7 mouse cellular contexts compared by ENCODE assay signal in genomic region chr5:142960775-142961271, GRCm38 (mm10). TPM values are rescaled to one million over a fixed set of nuclear protein-coding genes. Genes with fewer than 3 reads are reported as not detected.
DNase-seq lines count a peak whose midpoint lies in the region; ATAC-seq and TF ChIP-seq lines count a peak whose summit lies in the region.

No protein-coding gene starts in this region.

- no peaks in the 10 kb centered on the region for H3K27me3 ChIP-seq in heart, embryonic 11.5 days (ENCODE audit: control insufficient read depth, insufficient read depth, low read length)
- no peaks in the 10 kb centered on the region for H3K27me3 ChIP-seq in midbrain, embryonic 15.5 days (replicated peaks)

- H3K27ac ChIP-seq in cortical plate, adult 2 months (ENCODE audit: insufficient read depth, low read length) = peak overlapping the region; percentile 81
- H3K27ac ChIP-seq in heart, embryonic 11.5 days (ENCODE audit: low read depth, low read length) = peak overlapping the region; percentile 95
- peak overlapping the region; percentile 96 for H3K27ac ChIP-seq in midbrain, embryonic 15.5 days

- DNase-seq in right cerebral cortex, postnatal 14 days = peak; percentile 54
- no peak for DNase-seq in right cerebral cortex, adult 18-20 months
- DNase-seq in kidney, postnatal 25 days = peak; percentile 8 to 44
- no peak for DNase-seq in spleen, adult 12 weeks (ENCODE audit: low spot score)

- TF ChIP-seq CTCF in cortical plate, adult 2 months (IDR thresholded peaks at IDR 0.05; ENCODE audit: extremely low read depth, insufficient read depth, low read length) = no peak

- H3K4me2 ChIP-seq in heart, embryonic 11.5 days = peak overlapping the region; percentile 87
- peak overlapping the region; percentile 92 for H3K4me2 ChIP-seq in midbrain, embryonic 15.5 days

- no peak for TF ChIP-seq POLR2A in cortical plate, adult 2 months (IDR thresholded peaks at IDR 0.05; ENCODE audit: extremely low read depth, insufficient read depth, low read length)

- under 1% methylated on average over 59 of the region's 59 CpGs for WGBS in heart, embryonic 11.5 days (ENCODE audit: insufficient replicate concordance)
- WGBS in midbrain, embryonic 15.5 days = under 1% methylated on average over 59 of the region's 59 CpGs

- H3K4me1 ChIP-seq in cortical plate, adult 2 months (ENCODE audit: control insufficient read depth, insufficient read depth, low read length) = peaks cover 3% of the 10 kb centered on the region
- peaks cover 28% of the 10 kb centered on the region for H3K4me1 ChIP-seq in heart, embryonic 11.5 days (ENCODE audit: control insufficient read depth, insufficient read depth, low read length)
- H3K4me1 ChIP-seq in midbrain, embryonic 15.5 days = peaks cover 34% of the 10 kb centered on the region

- H3K9me3 ChIP-seq in heart, embryonic 11.5 days (replicated peaks; ENCODE audit: control insufficient read depth, low read length) = no peaks in the 10 kb centered on the region
- no peaks in the 10 kb centered on the region for H3K9me3 ChIP-seq in midbrain, embryonic 15.5 days

- no peak for ATAC-seq in heart, embryonic 11.5 days (replicated peaks; ENCODE audit: insufficient number of reproducible peaks, low FRiP score, low TSS enrichment)
- peak; percentile 20 for ATAC-seq in midbrain, embryonic 15.5 days (replicated peaks)

- peak overlapping the region; percentile 96 for H3K9ac ChIP-seq in heart, embryonic 11.5 days (ENCODE audit: low read depth, low read length)
- H3K9ac ChIP-seq in midbrain, embryonic 15.5 days = peak overlapping the region; percentile 99

- H3K4me3 ChIP-seq in cortical plate, adult 2 months (ENCODE audit: insufficient read depth, low read length) = peak overlapping the region; percentile 96
- peak overlapping the region; percentile 90 for H3K4me3 ChIP-seq in heart, embryonic 11.5 days (ENCODE audit: low read depth, low read length)
- peak overlapping the region; percentile 87 for H3K4me3 ChIP-seq in midbrain, embryonic 15.5 days

- H3K36me3 ChIP-seq in heart, embryonic 11.5 days (ENCODE audit: control insufficient read depth, insufficient read depth, low read length) = no peaks in the 10 kb centered on the region; the same call in none of the 2 replicates
- no peaks in the 10 kb centered on the region for H3K36me3 ChIP-seq in midbrain, embryonic 15.5 days (replicated peaks)

RNA-seq across cellular contexts. Expression of gene Fscn1, which starts 0.7 kb away (rescaled TPM):
- polyA plus RNA-seq in cortical plate, adult 2 months (2012; rRNA removed) = 260 and 267 TPM in 2 replicates
- 180 and 186 TPM in 2 replicates for polyA plus RNA-seq in heart, embryonic 11.5 days (2014; fragmentation: Nextera tagmentation; extraction: Ambion mirVana)
- 507 and 508 TPM in 2 replicates for polyA plus RNA-seq in midbrain, embryonic 15.5 days (2015; fragmentation: Nextera tagmentation; extraction: Ambion mirVana)

RNA-seq across cellular contexts. Expression of gene Actb, which starts 54.3 kb away (rescaled TPM):
- polyA plus RNA-seq in cortical plate, adult 2 months (2012; rRNA removed) = 2,590 and 2,602 TPM in 2 replicates
- polyA plus RNA-seq in heart, embryonic 11.5 days (2014; fragmentation: Nextera tagmentation; extraction: Ambion mirVana) = 7,480 and 8,290 TPM in 2 replicates
- 13,428 and 14,272 TPM in 2 replicates for polyA plus RNA-seq in midbrain, embryonic 15.5 days (2015; fragmentation: Nextera tagmentation; extraction: Ambion mirVana)

Comparison
In these comparisons a context has a peak if more than half of its experiments do, and no peak if none do; other contexts are left out.
1. DNase-seq: peak in right cerebral cortex, postnatal 14 days (single experiment) and kidney, postnatal 25 days (2 of 2); none in right cerebral cortex, adult 18-20 months (single experiment) and spleen, adult 12 weeks (single experiment).
2. Peak in every context shown above with its lines, with median percentiles within 50 percentile points of each other: H3K27ac ChIP-seq and H3K4me3 ChIP-seq.